Mouse (Mus musculus) left cerebral cortex, adult 2 months (tissue): Measurements from ENCODE around the gene Rpl24. TPM values are rescaled to one million over a fixed set of nuclear protein-coding genes. Genes with fewer than 3 reads are reported as not detected.

Experiments
- DNase-seq, 2 experiments: peaks; one replicate each; pipeline ENCODE4 v3.0.0; 2021 to 2022; ENCODE audit warnings: low spot score in 2 of 2, mixed read lengths in 1 of 2; ENCODE audit errors: extremely low spot score in 1 of 2
- H3K27ac ChIP-seq: fragments of 200-600 bp; 2 replicates; pipeline ENCODE4 v1.8.1; 2022
- H3K4me3 ChIP-seq: fragments of 200-600 bp; 2 replicates; pipeline ENCODE4 v1.8.1; 2022
- CTCF ChIP-seq: fragments of 200-600 bp; IDR thresholded peaks from 2 replicates; pipeline ENCODE4 v1.8.1; 2022; ENCODE audit warnings: antibody characterized with exemption, mild to moderate bottlenecking, moderate library complexity
- intact Hi-C: fragments of 180-260 bp; cut with DNase I; formaldehyde crosslinking; loops from one replicate; pipeline ENCODE4 v1.15.1; 2025
- total RNA-seq, 2 experiments: library from RNA; stranded (reverse); gene quantifications; 2 replicates each; pipeline ENCODE4 v1.2.3; 2021

Rpl24 gene
- total RNA-seq, 2 experiments from 2014 or later, result 376 to 411 TPM

- H3K4me3 ChIP-seq, result no peak overlapping the region
- no peak; the same call in 1 of the 2 replicates for TF ChIP-seq CTCF
- no peak for DNase-seq
- intact Hi-C loops, result no loop called here
- no peak overlapping the region for H3K27ac ChIP-seq
Measured at GRCm38 (mm10) chr16:55971735-55972615, 5.9 kb downstream of the Rpl24 start.

GRCm38 (mm10) chr16:55972626-55973201, 6.6 kb downstream of the Rpl24 start:
- no peak for TF ChIP-seq CTCF
- peak overlapping the region; percentile 98 for H3K4me3 ChIP-seq
- DNase-seq, result no peak
- H3K27ac ChIP-seq, result peak overlapping the region; percentile 80
- intact Hi-C loops, result no loop called here

GRCm38 (mm10) chr16:55973431-55974255, 7.6 kb downstream of the Rpl24 start, which contains the start of gene Zbtb11:
TSS of gene Zbtb11 (plus strand) at chr16:55973883.
- Histone ChIP-seq H3K27ac (peak within 1 kb of the TSS; percentile 93), H3K4me3 (peak within 1 kb of the TSS; percentile 98)
- peak; percentile 99 to 100 for DNase-seq
- no peak; the same call in 1 of the 2 replicates for TF ChIP-seq CTCF
- intact Hi-C loops, result loop anchor here (1.0 kb wide), 1 partner anchor 56 kb away; the partner anchor contains the start of gene Pcnp

- H3K27ac ChIP-seq, result peak overlapping the region; percentile 93
- TF ChIP-seq CTCF, result no peak
- DNase-seq, result peak; percentile 83 to 87
- H3K4me3 ChIP-seq, result peak overlapping the region; percentile 98
- intact Hi-C loops, result loop anchor here (1.0 kb wide), 1 partner anchor 55 kb away; the partner anchor contains the start of gene Pcnp
Measured at GRCm38 (mm10) chr16:55974256-55974902, 8.3 kb downstream of the Rpl24 start.

- Histone ChIP-seq H3K4me3 (peak overlapping the region; percentile 98), H3K27ac (peak overlapping the region; percentile 93)
- no peak for TF ChIP-seq CTCF
- peak in 1 of 2 experiments; percentile 21 for DNase-seq
- intact Hi-C loops, result loop anchor here (1.0 to 5.0 kb wide), 2 partner anchors 37 to 54 kb away; partner anchors contain the start of gene Pcnp
Measured at GRCm38 (mm10) chr16:55974903-55975285, 8.8 kb downstream of the Rpl24 start.

- Histone ChIP-seq H3K4me3 (no peak overlapping the region), H3K27ac (no peak overlapping the region)
- intact Hi-C loops, result no loop called here
- no peak for DNase-seq
- no peak for TF ChIP-seq CTCF
Measured at GRCm38 (mm10) chr16:55986001-55986400, 19.9 kb downstream of the Rpl24 start.

GRCm38 (mm10) chr16:55990311-55990710, 24.2 kb downstream of the Rpl24 start:
- Histone ChIP-seq H3K27ac (no peak overlapping the region), H3K4me3 (no peak overlapping the region)
- intact Hi-C loops, result no loop called here
- no peak for DNase-seq
- no peak for TF ChIP-seq CTCF

- TF ChIP-seq CTCF, result no peak
- intact Hi-C loops, result no loop called here
- no peak overlapping the region for H3K4me3 ChIP-seq
- DNase-seq, result no peak
- H3K27ac ChIP-seq, result no peak overlapping the region
Measured at GRCm38 (mm10) chr16:55994235-55994634, 28.2 kb downstream of the Rpl24 start.

GRCm38 (mm10) chr16:56006798-56007197, 40.7 kb downstream of the Rpl24 start:
- DNase-seq, result no peak
- no peak for TF ChIP-seq CTCF
- Histone ChIP-seq H3K4me3 (no peak overlapping the region), H3K27ac (peak overlapping the region; percentile 24; the same call in 1 of the 2 replicates)
- intact Hi-C loops, result no loop called here

- no peak for DNase-seq
- intact Hi-C loops, result no loop called here
- TF ChIP-seq CTCF, result no peak
- H3K27ac ChIP-seq, result no peak overlapping the region
- no peak overlapping the region for H3K4me3 ChIP-seq
Measured at GRCm38 (mm10) chr16:56008862-56009261, 42.8 kb downstream of the Rpl24 start.
